Mouse (Mus musculus) lung, embryonic 15.5 days (tissue): Measurements from ENCODE around the gene Gm20662. TPM values are rescaled to one million over a fixed set of nuclear protein-coding genes. Genes with fewer than 3 reads are reported as not detected.
A peak's percentile ranks its signal among the peaks of the same experiment; 100 is the strongest.

ENCODE experiments used
- ATAC-seq: fragments of 200-750 bp; cut with Nextera tagmentation; 2 replicates; pipeline ENCODE4 v1.8.0; 2017; ENCODE audit warnings: moderate number of reproducible peaks, borderline replicate concordance; ENCODE audit not compliant: low FRiP score, low TSS enrichment; ENCODE audit errors: extremely low read depth
- H3K27ac ChIP-seq: fragments of 300-500 bp; sonication (generic); 2 replicates; pipeline ENCODE4 v1.5.1; 2015; ENCODE audit warnings: moderate library complexity, mild to moderate bottlenecking, inconsistent platforms
- H3K27me3 ChIP-seq: fragments of 300-500 bp; sonication (generic); 2 replicates; pipeline ENCODE4 v1.6.1; 2015; ENCODE audit warnings: inconsistent platforms
- H3K36me3 ChIP-seq: fragments of 300-500 bp; sonication (generic); 2 replicates; pipeline ENCODE4 v1.6.1; 2015; ENCODE audit warnings: inconsistent platforms
- H3K4me1 ChIP-seq: fragments of 300-500 bp; sonication (generic); 2 replicates; pipeline ENCODE4 v1.6.1; 2015; ENCODE audit warnings: inconsistent platforms
- H3K4me2 ChIP-seq: fragments of 300-500 bp; sonication (generic); 2 replicates; pipeline ENCODE4 v1.6.1; 2015; ENCODE audit warnings: inconsistent platforms, mild to moderate bottlenecking, moderate library complexity
- H3K4me3 ChIP-seq: fragments of 300-500 bp; sonication (generic); 2 replicates; pipeline ENCODE4 v1.5.1; 2015; ENCODE audit warnings: mild to moderate bottlenecking, inconsistent platforms
- H3K9ac ChIP-seq: fragments of 300-500 bp; sonication (generic); 2 replicates; pipeline ENCODE4 v1.6.1; 2015; ENCODE audit warnings: inconsistent platforms
- H3K9me3 ChIP-seq: fragments of 300-500 bp; sonication (generic); 2 replicates; pipeline ENCODE4 v1.6.1; 2016; ENCODE audit warnings: inconsistent platforms
- WGBS: fragments of 180-500 bp; shearing (Covaris S2); methylation state at CpG from one replicate; pipeline ENCODE4 v1.1.7; 2015; 5-methylcytosine and 5-hydroxymethylcytosine counted together
- polyA plus RNA-seq: library from polyadenylated mRNA; unstranded; fragments of >200 nt; fragmentation: Nextera tagmentation; extraction: Ambion mirVana; gene quantifications from 2 replicates; pipeline ENCODE4 v1.2.1, GENCODE M21; 2015

The Gm20662 gene
- 0.44 and 0.72 TPM in 2 replicates for polyA plus RNA-seq

GRCm38 (mm10) chr9:107996049-107996448, at the start of gene Gm20662:
Gm20662 (plus strand) TSS chr9:107996349.
- Histone ChIP-seq H3K9ac (no peak within 1 kb of the TSS), H3K27me3 (no peaks in the 10 kb centered on the region), H3K27ac (no peak within 1 kb of the TSS), H3K9me3 (no peaks in the 10 kb centered on the region), H3K36me3 (no peaks in the 10 kb centered on the region), H3K4me2 (no peak within 1 kb of the TSS), H3K4me1 (no peaks in the 10 kb centered on the region), H3K4me3 (no peak within 1 kb of the TSS)
- ATAC-seq = no peak
- WGBS = 90% methylated on average over 5 of the region's 5 CpGs

DNA sequence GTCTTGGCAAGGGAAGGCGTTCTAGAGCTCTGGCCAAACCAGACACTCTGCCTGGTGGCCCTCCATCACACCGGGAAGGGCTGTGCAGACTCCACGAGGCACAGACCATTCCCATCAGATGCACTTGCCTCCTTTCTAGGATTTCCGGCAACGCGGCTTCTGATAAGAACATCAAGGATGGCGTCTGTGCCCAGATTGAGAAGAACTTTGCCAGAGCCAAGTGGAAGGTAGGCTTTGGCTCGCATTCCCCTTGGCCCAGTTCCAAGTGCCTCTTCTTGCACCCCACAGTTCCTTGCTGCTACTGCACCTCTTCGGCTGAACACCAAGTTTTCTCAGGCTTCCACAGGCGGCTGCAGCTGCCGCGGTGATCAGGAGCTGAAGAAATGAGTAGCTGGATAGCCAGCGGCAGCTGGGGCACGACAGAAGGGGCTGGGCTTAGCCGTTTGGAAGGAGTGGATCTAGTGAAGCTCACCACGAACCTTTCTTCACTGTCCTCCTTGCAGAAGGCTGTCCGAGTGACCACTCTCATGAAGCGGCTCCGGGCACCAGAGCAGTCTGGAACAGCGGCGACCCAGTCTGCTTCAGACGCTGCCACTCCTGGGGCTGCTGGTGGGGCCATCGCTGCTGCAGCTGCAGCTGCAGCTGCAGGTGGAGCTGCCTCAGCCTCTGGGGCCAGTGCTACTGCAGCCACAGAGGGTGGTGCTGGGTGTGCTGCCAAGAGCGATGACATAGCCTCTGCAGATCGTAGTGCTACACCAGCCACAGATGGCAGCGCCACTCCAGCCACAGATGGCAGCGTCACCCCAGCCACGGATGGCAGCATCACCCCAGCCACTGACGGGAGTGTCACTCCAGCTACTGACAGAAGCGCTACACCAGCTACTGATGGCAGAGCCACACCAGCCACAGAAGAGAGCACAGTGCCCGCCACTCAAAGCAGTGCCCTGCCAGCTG, 48.6 kb upstream of the Gm20662 start:
- Histone ChIP-seq H3K27me3 (no peaks in the 10 kb centered on the region), H3K4me1 (peaks cover 18% of the 10 kb centered on the region), H3K27ac (no peak overlapping the region), H3K9me3 (no peaks in the 10 kb centered on the region), H3K4me2 (no peak overlapping the region), H3K9ac (no peak overlapping the region), H3K4me3 (no peak overlapping the region), H3K36me3 (no peaks in the 10 kb centered on the region)
- 76% methylated on average over 31 of the region's 31 CpGs for WGBS
- no peak for ATAC-seq

DNA sequence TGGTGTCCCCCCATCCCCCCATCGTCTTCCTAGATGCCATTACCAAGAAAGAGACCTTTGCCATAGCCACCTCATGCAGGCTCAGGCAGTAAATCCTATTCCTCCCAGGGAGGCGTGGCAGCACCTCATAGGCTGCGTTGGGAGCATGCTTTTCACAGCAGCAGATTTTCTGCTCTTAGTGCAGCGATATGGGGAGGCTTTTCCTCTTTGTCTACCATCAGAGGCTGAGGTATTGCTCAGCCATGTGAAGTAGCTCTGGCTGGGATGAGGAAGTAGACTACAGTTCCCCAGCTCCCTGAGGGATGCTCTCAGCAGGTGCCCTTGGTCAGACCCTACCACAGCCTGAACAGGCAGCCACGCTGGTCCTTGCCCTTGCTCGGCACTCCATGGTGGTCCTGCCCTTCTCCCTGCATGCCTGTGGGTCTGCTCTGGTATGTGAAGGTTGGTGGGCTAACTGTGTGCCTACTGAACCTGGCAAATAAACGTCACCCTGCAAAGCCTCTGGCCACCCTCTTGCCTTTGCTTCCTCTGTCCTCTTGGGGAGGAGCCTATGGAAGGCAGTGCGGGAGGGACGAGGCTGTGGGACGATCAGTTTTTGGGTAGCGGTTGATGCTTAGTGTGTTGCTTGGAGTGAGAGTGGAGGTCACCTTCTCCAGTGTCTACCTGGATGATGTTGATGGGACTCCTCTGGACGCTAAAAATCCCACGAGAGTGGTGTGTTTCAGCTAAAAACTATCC, 46.8 kb upstream of the Gm20662 start:
- peaks cover 21% of the 10 kb centered on the region for H3K4me1 ChIP-seq
- H3K4me2 ChIP-seq = no peak overlapping the region
- H3K9me3 ChIP-seq = no peaks in the 10 kb centered on the region
- no peak for ATAC-seq
- no peak overlapping the region for H3K27ac ChIP-seq
- no peak overlapping the region for H3K9ac ChIP-seq
- H3K36me3 ChIP-seq = no peaks in the 10 kb centered on the region
- H3K4me3 ChIP-seq = no peak overlapping the region
- H3K27me3 ChIP-seq = no peaks in the 10 kb centered on the region
- 80% methylated on average over 13 of the region's 13 CpGs for WGBS

DNA sequence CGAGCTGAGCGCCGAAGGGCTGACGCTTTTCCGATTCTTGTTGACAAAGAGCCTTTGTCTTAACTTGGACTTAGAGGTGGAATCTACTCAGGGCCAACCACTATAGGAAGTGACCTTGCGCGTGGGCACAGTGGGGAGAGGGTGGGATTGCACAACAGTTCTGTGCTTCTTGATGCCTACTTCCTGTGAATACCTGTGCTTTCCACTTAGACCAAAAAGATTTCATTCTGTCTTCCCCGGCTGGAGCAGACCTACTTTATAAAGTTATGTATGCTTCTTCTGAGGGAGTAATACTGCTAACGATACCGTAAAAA, 46.3 kb upstream of the Gm20662 start, which contains the start of gene Traip:
Traip (plus strand) TSS at position 215 of the 314 bp plus-strand sequence.
- Histone ChIP-seq H3K27ac (peak within 1 kb of the TSS; percentile 73), H3K9me3 (no peaks in the 10 kb centered on the region), H3K27me3 (no peaks in the 10 kb centered on the region), H3K36me3 (no peaks in the 10 kb centered on the region), H3K4me1 (peaks cover 21% of the 10 kb centered on the region), H3K4me3 (peak within 1 kb of the TSS; percentile 68), H3K9ac (peak within 1 kb of the TSS; percentile 63), H3K4me2 (peak within 1 kb of the TSS; percentile 73)
- ATAC-seq = no peak
- 87% methylated on average over 10 of the region's 10 CpGs for WGBS

DNA sequence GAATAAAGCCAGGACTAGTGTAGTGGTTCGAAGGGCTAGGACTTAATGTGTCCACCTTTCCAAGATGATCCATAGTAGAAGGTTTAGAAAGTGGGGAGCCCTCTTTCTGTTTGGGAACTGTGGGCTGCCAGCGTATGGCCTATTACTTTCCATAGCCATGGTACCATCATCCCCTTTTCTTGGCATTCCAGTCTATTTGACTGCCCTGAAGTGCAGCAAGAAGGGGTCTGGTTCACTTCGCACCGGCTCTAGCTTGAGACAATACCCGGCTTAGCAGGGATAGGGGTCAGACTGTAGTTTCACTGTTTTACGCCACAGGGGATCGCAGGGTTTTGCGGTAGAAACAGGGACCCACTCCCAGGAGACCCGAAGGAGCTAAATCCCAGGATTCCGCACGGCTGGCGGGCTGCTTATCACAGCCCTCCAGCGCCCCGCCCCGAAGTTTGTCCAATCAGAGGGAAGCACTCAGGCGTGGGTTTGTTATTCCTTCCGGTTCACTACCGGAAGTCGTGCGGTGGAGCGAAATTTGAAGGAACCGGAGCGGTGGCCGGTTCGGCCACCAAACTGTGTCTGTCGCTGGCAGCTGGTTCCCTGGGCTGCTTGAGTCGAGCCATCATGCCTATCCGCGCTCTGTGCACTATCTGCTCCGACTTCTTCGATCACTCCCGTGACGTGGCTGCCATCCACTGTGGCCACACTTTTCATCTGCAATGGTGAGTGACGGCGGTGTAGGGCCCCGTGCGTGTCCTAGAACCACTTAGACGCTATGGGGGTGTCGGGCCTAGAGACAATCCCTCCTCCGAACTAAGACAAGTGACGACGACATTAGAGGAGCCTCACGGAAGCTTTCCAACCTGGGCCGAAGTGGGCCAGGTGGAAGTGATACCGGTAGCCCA, 45.4 kb upstream of the Gm20662 start:
- no peaks in the 10 kb centered on the region for H3K27me3 ChIP-seq
- 11% methylated on average over 45 of the region's 45 CpGs for WGBS
- H3K27ac ChIP-seq = peak overlapping the region; percentile 73
- no peaks in the 10 kb centered on the region for H3K9me3 ChIP-seq
- peak overlapping the region; percentile 63 for H3K9ac ChIP-seq
- H3K4me3 ChIP-seq = peak overlapping the region; percentile 68
- peak; percentile 94; the same call in 1 of the 2 replicates for ATAC-seq
- H3K36me3 ChIP-seq = no peaks in the 10 kb centered on the region
- peaks cover 23% of the 10 kb centered on the region for H3K4me1 ChIP-seq
- peak overlapping the region; percentile 73 for H3K4me2 ChIP-seq

DNA sequence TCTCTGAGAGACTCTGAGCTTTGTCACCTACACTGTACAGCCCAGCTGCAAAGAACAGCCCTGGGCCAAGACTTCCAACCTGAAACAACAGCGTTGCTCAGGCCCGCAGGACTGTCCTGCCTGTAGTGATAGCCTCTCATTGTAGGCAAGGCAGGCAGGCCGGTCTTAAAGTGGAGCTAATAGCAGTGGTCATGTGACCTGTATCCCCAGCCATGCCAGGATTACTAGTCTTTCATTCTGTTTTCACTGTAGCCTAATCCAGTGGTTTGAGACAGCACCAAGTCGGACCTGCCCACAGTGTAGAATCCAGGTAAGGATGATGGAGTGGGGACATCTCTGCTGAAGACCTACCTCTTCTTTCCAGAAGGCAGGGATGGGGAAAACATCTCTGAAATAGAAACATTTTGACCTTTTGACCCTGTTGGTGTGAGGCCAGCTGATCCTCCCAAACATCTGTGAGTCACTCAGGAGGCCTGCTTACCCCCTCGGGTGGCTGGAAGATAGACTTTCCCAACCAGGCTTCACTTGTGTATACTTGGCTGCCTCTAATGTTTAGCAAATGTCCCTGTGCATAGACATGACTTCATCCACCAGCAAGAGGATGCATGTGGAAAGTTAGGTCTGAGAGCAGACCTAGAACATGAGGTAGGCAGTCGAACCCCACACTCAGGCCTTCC, 40.4 kb upstream of the Gm20662 start:
- ATAC-seq = no peak
- Histone ChIP-seq H3K36me3 (peaks cover 31% of the 10 kb centered on the region), H3K4me2 (no peak overlapping the region), H3K27me3 (no peaks in the 10 kb centered on the region), H3K4me1 (peaks cover 19% of the 10 kb centered on the region), H3K4me3 (no peak overlapping the region), H3K9ac (no peak overlapping the region), H3K27ac (no peak overlapping the region), H3K9me3 (no peaks in the 10 kb centered on the region)
- 74% methylated on average over 6 of the region's 6 CpGs for WGBS

GRCm38 (mm10) chr9:107957141-107957540, 39.0 kb upstream of the Gm20662 start:
- H3K36me3 ChIP-seq = peaks cover 44% of the 10 kb centered on the region
- WGBS = 57% methylated on average over 6 of the region's 6 CpGs

DNA sequence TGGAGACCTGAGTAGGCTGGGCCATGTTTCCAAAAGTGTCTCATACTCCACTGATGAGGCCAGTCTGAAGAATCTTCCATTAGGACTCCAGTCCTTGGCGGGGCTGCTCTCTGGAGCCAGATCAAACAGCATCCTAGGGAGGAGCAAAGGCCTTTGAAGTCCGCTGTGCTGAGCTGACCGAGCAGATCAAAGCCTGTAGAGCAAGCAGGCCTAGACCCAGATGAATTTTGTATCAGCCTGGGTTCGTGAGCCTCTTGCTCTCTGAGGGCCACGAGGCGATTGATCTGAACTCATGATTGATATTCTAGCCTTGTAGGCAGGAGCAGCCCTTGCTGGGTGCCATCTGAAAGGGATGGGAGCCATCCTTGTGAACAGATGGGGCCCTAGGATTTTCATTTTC, 36.3 kb upstream of the Gm20662 start:
- Histone ChIP-seq H3K9ac (no peak overlapping the region), H3K27ac (no peak overlapping the region), H3K36me3 (peaks cover 52% of the 10 kb centered on the region), H3K4me1 (peaks cover 10% of the 10 kb centered on the region; the same call in 1 of the 2 replicates), H3K4me3 (no peak overlapping the region), H3K27me3 (no peaks in the 10 kb centered on the region), H3K9me3 (no peaks in the 10 kb centered on the region), H3K4me2 (no peak overlapping the region)
- ATAC-seq = no peak
- 46% methylated on average over 6 of the region's 6 CpGs for WGBS

More at GRCm38 (mm10) chr9:107957141-107957540, 39.0 kb upstream of the Gm20662 start:
- no peaks in the 10 kb centered on the region for H3K9me3 ChIP-seq
- peaks cover 10% of the 10 kb centered on the region for H3K4me1 ChIP-seq
- no peak for ATAC-seq
- no peak overlapping the region for H3K4me2 ChIP-seq
- H3K27me3 ChIP-seq = no peaks in the 10 kb centered on the region
- no peak overlapping the region for H3K9ac ChIP-seq
- no peak overlapping the region for H3K4me3 ChIP-seq
- H3K27ac ChIP-seq = no peak overlapping the region

DNA sequence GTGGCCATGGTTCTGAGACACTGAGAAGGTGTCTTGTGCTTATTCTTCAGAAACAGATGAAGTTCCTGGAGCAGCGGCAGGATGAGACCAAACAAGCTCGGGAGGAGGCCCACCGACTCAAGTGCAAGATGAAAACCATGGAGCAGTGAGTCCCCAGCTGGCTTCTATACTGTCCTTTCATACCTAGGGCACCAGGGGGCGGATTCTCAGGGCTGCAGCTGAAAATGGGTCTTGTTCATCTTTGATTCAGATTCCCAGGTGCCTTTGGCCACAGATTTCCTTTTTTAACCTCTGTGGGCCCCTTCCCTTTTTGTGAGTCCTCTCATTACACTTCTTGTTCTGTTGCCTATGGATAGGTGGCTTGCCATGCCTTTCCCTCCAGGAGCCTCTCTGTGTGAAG, 35.2 kb upstream of the Gm20662 start:
- Histone ChIP-seq H3K9me3 (no peaks in the 10 kb centered on the region), H3K4me3 (no peak overlapping the region), H3K36me3 (peaks cover 54% of the 10 kb centered on the region), H3K9ac (no peak overlapping the region), H3K27me3 (no peaks in the 10 kb centered on the region), H3K27ac (no peak overlapping the region), H3K4me2 (no peak overlapping the region), H3K4me1 (peaks cover 7% of the 10 kb centered on the region; the same call in 1 of the 2 replicates)
- WGBS = 64% methylated on average over 4 of the region's 4 CpGs
- no peak for ATAC-seq

DNA sequence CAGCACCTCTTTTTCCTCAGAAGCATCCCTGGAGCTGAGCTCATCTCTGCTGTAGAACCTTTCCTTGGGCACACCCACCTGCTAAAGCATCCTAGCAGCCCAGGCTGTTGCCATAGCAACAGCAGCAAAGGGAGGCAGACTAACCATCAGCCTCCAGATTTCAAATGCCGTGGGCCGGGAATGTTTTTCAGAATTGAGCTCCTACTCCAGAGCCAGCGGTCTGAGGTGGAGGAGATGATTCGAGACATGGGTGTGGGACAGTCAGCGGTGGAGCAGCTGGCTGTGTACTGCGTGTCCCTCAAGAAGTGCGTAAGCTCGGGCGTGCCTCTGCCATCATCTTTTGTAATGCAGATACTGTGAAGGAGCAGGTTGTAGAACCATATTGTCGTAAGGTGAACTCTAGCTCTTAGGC, 34.8 kb upstream of the Gm20662 start:
- Histone ChIP-seq H3K27me3 (no peaks in the 10 kb centered on the region), H3K4me2 (no peak overlapping the region), H3K27ac (no peak overlapping the region), H3K4me1 (peaks cover 5% of the 10 kb centered on the region; the same call in 1 of the 2 replicates), H3K4me3 (no peak overlapping the region), H3K36me3 (peaks cover 54% of the 10 kb centered on the region), H3K9me3 (no peaks in the 10 kb centered on the region), H3K9ac (no peak overlapping the region)
- ATAC-seq = no peak
- WGBS = 89% methylated on average over 10 of the region's 10 CpGs

DNA sequence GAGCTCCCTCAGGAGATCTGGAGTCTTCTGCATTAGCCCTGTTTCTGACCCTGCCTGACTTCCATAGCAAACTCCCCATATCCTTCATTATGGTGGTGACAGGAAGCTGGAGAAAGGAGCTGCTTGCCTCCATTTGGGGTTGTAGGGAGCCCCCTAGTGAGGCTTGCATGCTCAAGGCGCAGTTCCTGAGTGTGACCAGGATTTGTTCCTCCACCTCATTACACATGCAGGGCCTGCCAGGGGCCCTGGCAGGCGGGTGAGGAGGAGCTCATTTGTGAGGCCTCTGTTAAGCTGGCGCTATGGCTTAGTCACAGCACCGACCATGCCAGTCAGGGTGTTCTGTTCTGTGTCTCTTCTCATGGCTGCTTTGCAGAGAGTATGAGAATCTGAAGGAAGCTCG, 34.3 kb upstream of the Gm20662 start:
- no peak overlapping the region for H3K4me3 ChIP-seq
- H3K27me3 ChIP-seq = no peaks in the 10 kb centered on the region
- no peak overlapping the region for H3K27ac ChIP-seq
- no peak for ATAC-seq
- WGBS = 48% methylated on average over 5 of the region's 5 CpGs
- H3K4me1 ChIP-seq = peaks cover 5% of the 10 kb centered on the region; the same call in 1 of the 2 replicates
- no peaks in the 10 kb centered on the region for H3K9me3 ChIP-seq
- H3K9ac ChIP-seq = no peak overlapping the region
- no peak overlapping the region for H3K4me2 ChIP-seq
- H3K36me3 ChIP-seq = peaks cover 51% of the 10 kb centered on the region
